Mouse (Mus musculus) ES-E14 (cell line): ENCODE measurements around the gene Tiam1.

Experiments used
- CHD2 ChIP-seq: IDR thresholded peaks from 2 replicates; pipeline ENCODE4 v1.6.1; 2014; ENCODE audit warnings: mild to moderate bottlenecking, low read depth, low read length, inconsistent platforms
- ZC3H11A ChIP-seq: IDR thresholded peaks from 2 replicates; pipeline ENCODE4 v1.6.1; 2012; ENCODE audit warnings: low read depth, mild to moderate bottlenecking, inconsistent platforms, low read length, borderline replicate concordance

DNA sequence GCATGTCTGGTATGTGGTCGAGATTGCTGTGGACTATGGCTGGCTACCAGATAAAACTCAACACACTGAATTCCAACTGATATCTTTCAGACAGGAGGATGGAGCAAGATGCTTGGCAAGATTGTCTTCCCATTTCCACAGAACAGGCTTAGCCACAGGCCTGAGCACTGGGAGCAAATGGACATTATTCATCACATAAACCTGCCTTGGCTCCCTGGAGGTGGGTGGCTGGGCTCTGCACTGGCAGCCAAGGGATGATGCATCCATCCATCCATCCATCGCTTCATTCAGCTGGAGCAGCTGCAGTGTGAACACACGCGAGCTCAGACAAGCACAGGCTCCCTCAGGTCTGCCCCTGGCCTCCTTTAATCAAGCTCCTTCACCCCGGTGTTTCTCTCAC, 190.7 kb downstream of the Tiam1 start:
- TF ChIP-seq CHD2, result no peak
- no peak for TF ChIP-seq ZC3H11A
